Mouse (Mus musculus) neural tube, embryonic 13.5 days (tissue): ENCODE results near the gene Hmgcr. TPM values are rescaled to one million over a fixed set of nuclear protein-coding genes. Genes with fewer than 3 reads are reported as not detected.

Source experiments
- ATAC-seq: fragments of 200-750 bp; cut with Nextera tagmentation; 2 replicates; pipeline ENCODE4 v1.8.0; 2017; ENCODE audit warnings: low read depth, mild to moderate bottlenecking, moderate TSS enrichment, moderate library complexity
- H3K27ac ChIP-seq: fragments of 300-500 bp; sonication (generic); replicated peaks from 2 replicates; pipeline ENCODE4 v1.5.1; 2015; ENCODE audit warnings: moderate library complexity, mild to moderate bottlenecking, inconsistent platforms
- H3K27me3 ChIP-seq: fragments of 300-500 bp; sonication (generic); 2 replicates; pipeline ENCODE4 v1.6.1; 2015; ENCODE audit warnings: mild to moderate bottlenecking, inconsistent platforms
- H3K36me3 ChIP-seq: fragments of 300-500 bp; sonication (generic); 2 replicates; pipeline ENCODE4 v1.6.1; 2015; ENCODE audit warnings: mild to moderate bottlenecking, inconsistent platforms
- H3K4me1 ChIP-seq: fragments of 300-500 bp; sonication (generic); replicated peaks from 2 replicates; pipeline ENCODE4 v1.6.1; 2015; ENCODE audit warnings: inconsistent platforms
- H3K4me2 ChIP-seq: fragments of 300-500 bp; sonication (generic); 2 replicates; pipeline ENCODE4 v1.6.1; 2015; ENCODE audit warnings: inconsistent platforms, mild to moderate bottlenecking, moderate library complexity
- H3K4me3 ChIP-seq: fragments of 300-500 bp; sonication (generic); 2 replicates; pipeline ENCODE4 v1.5.1; 2015; ENCODE audit warnings: mild to moderate bottlenecking, inconsistent platforms
- H3K9ac ChIP-seq: fragments of 300-500 bp; sonication (generic); 2 replicates; pipeline ENCODE4 v1.6.1; 2015; ENCODE audit warnings: moderate library complexity, mild to moderate bottlenecking, inconsistent platforms
- H3K9me3 ChIP-seq: fragments of 300-500 bp; sonication (generic); 2 replicates; pipeline ENCODE4 v1.6.1; 2016; ENCODE audit warnings: inconsistent platforms
- WGBS: fragments of 180-500 bp; shearing (Covaris S2); methylation state at CpG from one replicate; pipeline ENCODE4 v1.1.7; 2015; 5-methylcytosine and 5-hydroxymethylcytosine counted together
- polyA plus RNA-seq: library from polyadenylated mRNA; unstranded; fragments of >200 nt; fragmentation: Nextera tagmentation; extraction: Ambion mirVana; gene quantifications from 2 replicates; pipeline ENCODE4 v1.2.1, GENCODE M21; 2015

The Hmgcr gene
- polyA plus RNA-seq, 1 experiment from 2014 or later: 129 TPM

DNA sequence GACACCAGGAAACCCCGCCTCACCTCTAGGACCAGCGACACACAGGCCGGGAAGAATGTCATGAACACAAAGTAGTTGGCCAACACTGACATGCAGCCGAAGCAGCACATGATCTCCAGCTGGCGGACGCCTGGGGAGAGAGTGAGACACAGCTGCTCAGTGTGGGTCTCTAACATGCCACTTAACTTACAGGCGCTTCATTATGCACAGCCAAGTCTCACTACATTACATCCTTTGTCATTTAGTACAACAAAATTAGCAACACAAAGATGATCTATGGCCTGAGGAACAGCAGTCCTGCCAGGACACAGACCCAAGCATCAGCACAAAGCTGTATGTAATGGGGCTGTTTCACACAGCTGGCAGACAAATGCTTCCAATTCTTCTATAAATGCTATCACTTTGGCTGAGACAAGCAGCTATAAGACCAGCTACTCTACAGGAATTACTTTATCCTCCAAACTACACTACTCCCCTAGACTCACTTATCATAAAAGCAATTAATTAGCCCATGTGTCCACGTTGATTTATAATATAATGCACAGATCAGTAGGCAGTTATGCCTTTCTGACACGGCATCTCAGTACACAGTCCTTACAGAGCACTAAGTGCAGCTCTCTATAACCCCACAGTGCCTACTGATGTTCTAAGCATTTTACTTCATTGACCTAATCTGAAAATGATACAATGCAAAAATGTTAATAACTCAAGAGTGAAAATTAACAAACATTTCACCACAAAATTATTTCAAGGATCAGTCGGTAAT is 10.5 kb downstream of the Hmgcr start:
- Histone ChIP-seq H3K36me3 (peaks cover 95% of the 10 kb centered on the region), H3K9me3 (no peaks in the 10 kb centered on the region), H3K27me3 (no peaks in the 10 kb centered on the region), H3K4me3 (no peak overlapping the region), H3K4me2 (no peak overlapping the region), H3K27ac (no peak overlapping the region; the same call in 1 of the 2 replicates), H3K4me1 (peaks cover 11% of the 10 kb centered on the region), H3K9ac (no peak overlapping the region)
- peak; percentile 58; the same call in 1 of the 2 replicates for ATAC-seq
- 49% methylated on average over 10 of the region's 10 CpGs for WGBS

DNA sequence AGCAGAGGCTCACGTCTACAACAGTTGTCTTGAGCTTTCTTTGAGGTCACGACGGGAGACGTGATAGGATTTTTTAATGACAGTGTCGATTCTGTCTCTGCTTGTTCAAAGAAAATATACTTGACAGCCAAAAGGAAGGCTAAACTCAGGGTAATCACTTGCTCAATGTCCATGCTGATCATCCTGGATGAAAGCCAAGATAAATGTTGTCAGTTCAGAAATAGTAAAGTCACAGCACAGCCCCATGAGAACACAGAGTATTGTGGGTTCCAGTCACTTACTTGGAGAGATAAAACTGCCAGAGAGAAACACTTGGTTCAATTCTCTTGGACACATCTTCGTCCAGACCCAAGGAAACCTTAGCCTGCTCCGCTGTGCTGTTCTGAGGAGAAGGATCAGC is 11.8 kb downstream of the Hmgcr start:
- Histone ChIP-seq H3K27ac (no peak overlapping the region), H3K27me3 (no peaks in the 10 kb centered on the region), H3K4me1 (peaks cover 11% of the 10 kb centered on the region), H3K4me2 (no peak overlapping the region), H3K36me3 (peaks cover 95% of the 10 kb centered on the region), H3K9me3 (no peaks in the 10 kb centered on the region), H3K4me3 (no peak overlapping the region), H3K9ac (no peak overlapping the region)
- ATAC-seq: no peak
- 88% methylated on average over 7 of the region's 7 CpGs for WGBS

DNA sequence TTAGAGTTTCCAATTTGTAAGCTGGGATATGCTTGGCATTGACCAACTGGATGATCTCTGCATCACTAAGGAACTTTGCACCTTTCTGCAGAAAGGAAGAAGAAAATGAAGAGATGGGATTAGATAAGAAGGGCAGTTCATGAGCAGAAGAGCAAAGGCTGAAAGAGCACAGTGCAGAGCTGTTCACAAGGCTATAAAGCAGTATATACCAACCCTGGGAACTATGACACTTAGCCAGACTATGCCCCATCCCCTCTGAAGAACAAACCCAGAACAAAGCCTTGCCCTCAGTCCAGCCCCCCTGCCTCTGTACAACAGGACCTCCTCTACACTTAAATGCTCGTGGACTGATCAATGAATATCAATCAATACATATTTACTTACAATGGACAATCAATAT is 14.1 kb downstream of the Hmgcr start:
- WGBS: 71% methylated on average over 1 of the region's 1 CpGs
- Histone ChIP-seq H3K27me3 (no peaks in the 10 kb centered on the region), H3K27ac (no peak overlapping the region), H3K4me2 (no peak overlapping the region), H3K4me1 (peaks cover 11% of the 10 kb centered on the region), H3K9me3 (no peaks in the 10 kb centered on the region), H3K4me3 (no peak overlapping the region), H3K9ac (no peak overlapping the region), H3K36me3 (peaks cover 93% of the 10 kb centered on the region)
- ATAC-seq: no peak

DNA sequence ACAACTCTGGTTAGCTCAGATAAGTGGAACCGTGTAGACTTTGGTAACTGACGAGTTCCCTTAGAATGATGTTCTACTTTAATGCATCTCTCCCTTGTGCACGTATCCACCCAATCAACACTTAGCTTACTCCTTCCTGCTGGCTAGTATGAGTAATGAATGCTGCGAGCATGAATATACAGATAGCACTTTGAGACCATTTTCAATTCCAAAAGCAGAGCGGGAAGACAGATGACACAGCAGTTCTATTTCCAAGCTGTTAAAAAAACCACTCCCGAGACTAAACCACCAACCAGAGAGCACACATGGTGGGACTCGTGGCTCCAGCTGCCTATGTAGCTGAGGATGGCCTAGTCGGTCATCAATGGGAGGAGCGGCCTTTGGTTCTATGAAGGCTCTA is 17.7 kb downstream of the Hmgcr start:
- Histone ChIP-seq H3K4me1 (no peaks in the 10 kb centered on the region), H3K36me3 (peaks cover 96% of the 10 kb centered on the region), H3K9ac (no peak overlapping the region), H3K4me2 (no peak overlapping the region), H3K27me3 (no peaks in the 10 kb centered on the region), H3K9me3 (no peaks in the 10 kb centered on the region), H3K4me3 (no peak overlapping the region), H3K27ac (no peak overlapping the region)
- 91% methylated on average over 9 of the region's 9 CpGs for WGBS
- no peak for ATAC-seq

DNA sequence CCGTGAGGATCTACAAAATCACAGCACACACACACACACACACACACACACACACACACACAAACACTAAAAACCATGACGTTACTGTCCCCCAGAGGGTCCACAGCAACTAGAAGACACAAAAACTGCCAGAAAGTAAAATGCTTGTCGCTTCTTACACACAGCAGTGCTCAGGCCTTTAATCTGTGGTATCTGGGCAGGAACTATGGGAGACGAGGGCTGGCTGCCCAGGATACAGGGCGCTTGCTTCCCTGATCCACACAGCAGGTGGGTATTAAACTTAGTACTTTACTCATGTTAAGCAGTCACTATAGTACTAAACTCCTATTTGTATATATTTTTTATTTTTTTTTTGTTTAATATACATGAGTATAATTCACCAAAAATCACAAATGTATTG is 24.9 kb downstream of the Hmgcr start:
- Histone ChIP-seq H3K27ac (no peak overlapping the region), H3K27me3 (no peaks in the 10 kb centered on the region), H3K36me3 (peaks cover 39% of the 10 kb centered on the region), H3K9me3 (no peaks in the 10 kb centered on the region), H3K4me3 (no peak overlapping the region), H3K4me1 (no peaks in the 10 kb centered on the region; the same call in 1 of the 2 replicates), H3K9ac (no peak overlapping the region), H3K4me2 (no peak overlapping the region)
- no peak for ATAC-seq
- 59% methylated on average over 5 of the region's 5 CpGs for WGBS

DNA sequence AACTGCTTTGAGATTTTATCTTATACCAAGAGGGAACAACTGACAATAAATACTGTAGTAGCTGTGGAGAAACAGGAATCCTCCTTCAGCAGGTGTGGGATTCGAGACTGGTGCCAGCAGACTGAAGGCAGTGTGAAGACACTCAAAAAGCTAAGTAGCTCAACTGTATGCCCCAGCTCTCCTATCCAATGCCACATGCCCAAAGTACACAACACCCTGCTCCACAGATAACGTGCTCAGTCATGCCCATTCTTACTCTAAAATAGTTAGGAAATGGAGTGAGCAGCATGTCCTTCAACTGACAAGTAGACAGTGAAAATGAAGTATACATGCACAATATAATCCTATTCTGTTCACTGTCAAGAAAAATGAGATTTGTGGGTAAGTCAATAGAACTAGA is 26.6 kb downstream of the Hmgcr start:
- 83% methylated on average over 2 of the region's 2 CpGs for WGBS
- no peaks in the 10 kb centered on the region for H3K9me3 ChIP-seq
- no peaks in the 10 kb centered on the region for H3K27me3 ChIP-seq
- no peak overlapping the region for H3K4me2 ChIP-seq
- peaks cover 29% of the 10 kb centered on the region for H3K36me3 ChIP-seq
- no peak overlapping the region for H3K9ac ChIP-seq
- no peaks in the 10 kb centered on the region; the same call in 1 of the 2 replicates for H3K4me1 ChIP-seq
- no peak overlapping the region for H3K4me3 ChIP-seq
- no peak for ATAC-seq
- no peak overlapping the region for H3K27ac ChIP-seq

DNA sequence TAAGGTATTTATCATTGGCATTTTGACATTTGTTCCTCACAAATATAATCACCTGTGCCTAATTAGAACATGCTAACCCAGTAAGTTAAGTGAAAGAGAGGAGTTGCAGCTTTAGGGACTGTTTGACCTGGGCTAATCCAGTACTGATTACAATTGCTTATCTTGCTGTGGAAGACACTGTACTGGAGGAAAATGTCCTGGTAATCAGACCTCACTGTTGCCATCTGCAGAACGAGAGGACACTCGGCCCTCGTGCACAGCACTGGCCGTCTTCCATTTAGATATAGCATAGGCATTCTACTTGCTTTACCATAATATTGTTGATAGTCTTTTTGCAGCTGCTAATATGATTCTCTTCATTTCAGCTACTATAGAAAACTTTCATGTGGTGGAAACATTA is 40.3 kb downstream of the Hmgcr start:
- no peak overlapping the region for H3K4me2 ChIP-seq
- no peak overlapping the region for H3K9ac ChIP-seq
- no peak overlapping the region for H3K4me3 ChIP-seq
- H3K4me1 ChIP-seq: no peaks in the 10 kb centered on the region
- whole genome bisulfite sequencing: 93% methylated on average over 4 of the region's 4 CpGs
- no peak overlapping the region for H3K27ac ChIP-seq
- H3K36me3 ChIP-seq: peaks cover 52% of the 10 kb centered on the region
- ATAC-seq: no peak
- H3K27me3 ChIP-seq: no peaks in the 10 kb centered on the region
- no peaks in the 10 kb centered on the region for H3K9me3 ChIP-seq

DNA sequence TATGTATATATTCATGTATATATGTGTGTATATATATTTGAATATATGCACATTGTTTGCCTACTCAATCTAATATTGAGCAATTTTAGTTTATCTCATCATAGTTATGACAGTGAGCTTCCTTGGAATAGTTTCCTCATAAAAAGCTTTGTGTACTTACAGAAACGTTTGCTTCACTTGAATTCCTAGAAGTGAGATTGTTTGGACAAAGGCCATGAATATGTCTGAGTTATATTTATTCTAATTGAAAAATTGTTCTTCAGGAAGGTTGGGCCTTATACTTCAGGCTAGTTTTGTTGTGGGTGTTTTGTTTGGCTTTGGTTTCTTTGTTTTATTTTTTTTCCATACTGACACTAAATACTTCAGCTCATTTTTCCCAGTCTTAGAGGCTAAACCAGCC is 49.8 kb downstream of the Hmgcr start:
- H3K36me3 ChIP-seq: peaks cover 18% of the 10 kb centered on the region
- H3K4me3 ChIP-seq: no peak overlapping the region
- no peak overlapping the region for H3K9ac ChIP-seq
- H3K4me2 ChIP-seq: no peak overlapping the region
- no peaks in the 10 kb centered on the region for H3K4me1 ChIP-seq
- H3K27ac ChIP-seq: no peak overlapping the region
- ATAC-seq: no peak
- WGBS: 79% methylated on average over 1 of the region's 1 CpGs
- H3K9me3 ChIP-seq: no peaks in the 10 kb centered on the region
- no peaks in the 10 kb centered on the region for H3K27me3 ChIP-seq

DNA sequence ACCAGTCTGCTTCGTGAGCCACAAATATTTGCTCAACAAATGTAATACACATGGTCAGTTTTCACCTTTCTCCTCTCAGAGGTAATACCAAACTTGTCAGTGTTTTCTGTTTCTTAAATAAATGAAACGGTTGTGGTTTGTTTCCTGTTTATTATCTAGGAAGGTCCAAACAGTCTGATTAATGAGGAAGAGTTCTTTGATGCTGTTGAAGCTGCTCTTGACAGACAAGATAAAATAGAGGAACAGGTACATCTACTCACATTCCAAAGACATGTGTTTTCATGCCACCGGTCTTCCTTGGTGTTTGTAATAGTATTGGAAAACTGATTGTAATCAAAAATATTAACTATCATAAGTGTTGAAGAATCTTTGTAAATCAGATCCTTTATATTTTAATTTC is 56.1 kb downstream of the Hmgcr start:
- no peak for ATAC-seq
- 94% methylated on average over 3 of the region's 3 CpGs for WGBS
- Histone ChIP-seq H3K27me3 (no peaks in the 10 kb centered on the region), H3K9ac (no peak overlapping the region), H3K4me1 (no peaks in the 10 kb centered on the region), H3K9me3 (no peaks in the 10 kb centered on the region), H3K4me3 (no peak overlapping the region), H3K36me3 (peaks cover 22% of the 10 kb centered on the region), H3K27ac (no peak overlapping the region), H3K4me2 (no peak overlapping the region)

DNA sequence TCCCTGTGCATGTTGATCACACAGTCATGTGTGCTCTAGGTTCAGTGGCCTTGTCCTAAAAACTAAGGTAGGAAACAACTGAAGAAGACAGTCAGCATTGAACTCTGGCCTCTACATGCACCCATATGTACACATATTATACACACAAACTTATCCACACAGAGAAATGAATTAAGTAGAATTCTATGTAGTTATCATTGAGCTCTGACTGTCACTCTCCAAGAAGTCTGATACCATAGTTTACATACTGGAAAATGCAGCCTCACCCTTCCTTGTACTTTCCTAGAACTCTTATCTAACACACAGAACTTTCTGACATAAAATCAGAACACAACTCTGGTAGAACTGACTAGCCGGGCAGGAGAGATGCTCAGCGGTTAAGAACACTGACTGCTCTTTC is 66.5 kb downstream of the Hmgcr start:
- WGBS: 91% methylated on average over 2 of the region's 2 CpGs
- H3K9ac ChIP-seq: no peak overlapping the region
- no peak for ATAC-seq

DNA sequence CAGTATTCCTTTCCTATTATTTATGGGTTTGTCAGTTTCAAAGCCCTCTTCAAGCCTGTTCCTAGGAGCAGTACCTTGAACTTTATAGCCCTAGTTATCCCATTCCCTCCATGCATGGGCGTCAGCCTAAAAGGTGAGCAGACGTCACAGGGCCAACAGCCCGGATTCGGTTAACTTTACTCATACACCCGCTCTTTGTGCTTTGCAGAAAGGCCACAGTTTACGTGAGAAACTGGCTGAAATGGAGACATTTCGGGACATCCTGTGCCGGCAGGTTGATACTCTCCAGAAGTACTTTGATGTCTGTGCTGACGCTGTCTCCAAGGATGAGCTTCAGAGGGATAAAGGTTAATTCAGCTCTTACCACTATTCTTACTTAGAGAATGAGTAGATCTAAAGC is 71.6 kb downstream of the Hmgcr start:
- no peak overlapping the region for H3K4me2 ChIP-seq
- no peak overlapping the region for H3K4me3 ChIP-seq
- 92% methylated on average over 9 of the region's 9 CpGs for WGBS
- H3K9ac ChIP-seq: no peak overlapping the region
- no peaks in the 10 kb centered on the region for H3K4me1 ChIP-seq
- no peaks in the 10 kb centered on the region for H3K9me3 ChIP-seq
- H3K36me3 ChIP-seq: peaks cover 18% of the 10 kb centered on the region
- no peak for ATAC-seq
- H3K27ac ChIP-seq: no peak overlapping the region
- no peaks in the 10 kb centered on the region for H3K27me3 ChIP-seq

More for the DNA sequence above, 66.5 kb downstream of the Hmgcr start:
- H3K27me3 ChIP-seq: no peaks in the 10 kb centered on the region
- H3K36me3 ChIP-seq: peaks cover 34% of the 10 kb centered on the region
- no peaks in the 10 kb centered on the region for H3K9me3 ChIP-seq
- no peak overlapping the region for H3K4me2 ChIP-seq
- no peak overlapping the region for H3K4me3 ChIP-seq
- H3K27ac ChIP-seq: no peak overlapping the region
- H3K4me1 ChIP-seq: no peaks in the 10 kb centered on the region
